Mouse (Mus musculus): Measurements from ENCODE around the gene Cadps. TPM values are rescaled to one million over a fixed set of nuclear protein-coding genes. Genes with fewer than 3 reads are reported as not detected.

The Cadps gene
- polyA plus RNA-seq (2014; fragmentation: Nextera tagmentation; extraction: Ambion mirVana): 0.62 and 0.74 TPM in 2 replicates

- no peak within 1 kb of the TSS for H3K27ac ChIP-seq (ENCODE audit: low read depth, low read length)
- H3K27me3 ChIP-seq (replicated peaks; ENCODE audit: control insufficient read depth, insufficient read depth, low read length): peaks cover 27% of the 10 kb centered on the region
- ATAC-seq (replicated peaks; ENCODE audit: low FRiP score): no peak
- peak within 1 kb of the TSS; percentile 76 for H3K4me2 ChIP-seq
- 2% methylated on average over 66 of the region's 71 CpGs for WGBS
- H3K4me3 ChIP-seq (ENCODE audit: low read depth, low read length): peak within 1 kb of the TSS; percentile 49
- no peaks in the 10 kb centered on the region for H3K4me1 ChIP-seq (replicated peaks; ENCODE audit: control insufficient read depth, insufficient read depth, low read length)
- no peaks in the 10 kb centered on the region for H3K36me3 ChIP-seq (ENCODE audit: control insufficient read depth, insufficient read depth, low read length)
- no peaks in the 10 kb centered on the region for H3K9me3 ChIP-seq (ENCODE audit: control insufficient read depth, low read length)
- DNase-seq (ENCODE audit: low spot score): peak; percentile 38
- no peak within 1 kb of the TSS for H3K9ac ChIP-seq (ENCODE audit: low read depth, low read length)
Measured at GRCm38 (mm10) chr14:12822491-12823219, at the start of gene Cadps. Cadps (minus strand) TSS chr14:12823079.

DNA sequence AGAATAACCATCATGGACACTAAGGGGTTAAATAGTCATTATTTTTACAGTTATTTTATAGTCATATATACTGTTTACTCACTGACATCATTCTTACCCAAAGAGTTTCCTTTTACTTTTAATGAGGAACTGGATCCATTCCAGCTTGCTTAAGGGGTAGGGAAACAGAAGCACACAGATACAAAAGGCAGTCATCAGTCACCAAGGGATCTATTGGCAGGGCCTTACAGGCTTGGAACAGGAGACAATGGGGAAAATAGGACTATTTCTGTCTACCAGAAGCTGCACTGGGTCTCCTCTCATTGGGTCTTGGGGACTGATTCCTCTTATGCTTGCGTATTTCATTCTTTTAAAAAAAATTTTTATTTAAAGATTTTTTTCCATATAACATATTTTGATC, 46.7 kb upstream of the Cadps start:
- WGBS: 87% methylated on average over 1 of the region's 1 CpGs
- ATAC-seq (replicated peaks; ENCODE audit: low FRiP score) (no peak), DNase-seq (ENCODE audit: low spot score) (no peak)
- Histone ChIP-seq H3K27ac (ENCODE audit: low read depth, low read length) (no peak overlapping the region), H3K9me3 (ENCODE audit: control insufficient read depth, low read length) (no peaks in the 10 kb centered on the region), H3K4me2 (no peak overlapping the region), H3K36me3 (ENCODE audit: control insufficient read depth, insufficient read depth, low read length) (no peaks in the 10 kb centered on the region), H3K4me3 (ENCODE audit: low read depth, low read length) (no peak overlapping the region), H3K9ac (ENCODE audit: low read depth, low read length) (no peak overlapping the region), H3K4me1 (replicated peaks; ENCODE audit: control insufficient read depth, insufficient read depth, low read length) (no peaks in the 10 kb centered on the region), H3K27me3 (replicated peaks; ENCODE audit: control insufficient read depth, insufficient read depth, low read length) (no peaks in the 10 kb centered on the region)

- 64% methylated on average over 2 of the region's 2 CpGs for WGBS
Measured at GRCm38 (mm10) chr14:12865258-12865657, 42.4 kb upstream of the Cadps start.

GRCm38 (mm10) chr14:12843860-12844259, 21.0 kb upstream of the Cadps start:
- Histone ChIP-seq H3K27ac (ENCODE audit: low read depth, low read length) (no peak overlapping the region), H3K4me1 (replicated peaks; ENCODE audit: control insufficient read depth, insufficient read depth, low read length) (no peaks in the 10 kb centered on the region), H3K9ac (ENCODE audit: low read depth, low read length) (no peak overlapping the region), H3K36me3 (ENCODE audit: control insufficient read depth, insufficient read depth, low read length) (no peaks in the 10 kb centered on the region), H3K9me3 (ENCODE audit: control insufficient read depth, low read length) (no peaks in the 10 kb centered on the region), H3K4me3 (ENCODE audit: low read depth, low read length) (no peak overlapping the region), H3K27me3 (replicated peaks; ENCODE audit: control insufficient read depth, insufficient read depth, low read length) (no peaks in the 10 kb centered on the region), H3K4me2 (no peak overlapping the region)
- DNase-seq (ENCODE audit: low spot score): no peak
- ATAC-seq (replicated peaks; ENCODE audit: low FRiP score): no peak

More at GRCm38 (mm10) chr14:12865258-12865657, 42.4 kb upstream of the Cadps start:
- Histone ChIP-seq H3K4me2 (no peak overlapping the region), H3K4me1 (replicated peaks; ENCODE audit: control insufficient read depth, insufficient read depth, low read length) (no peaks in the 10 kb centered on the region), H3K27me3 (replicated peaks; ENCODE audit: control insufficient read depth, insufficient read depth, low read length) (no peaks in the 10 kb centered on the region), H3K36me3 (ENCODE audit: control insufficient read depth, insufficient read depth, low read length) (no peaks in the 10 kb centered on the region), H3K9ac (ENCODE audit: low read depth, low read length) (no peak overlapping the region), H3K27ac (ENCODE audit: low read depth, low read length) (no peak overlapping the region), H3K4me3 (ENCODE audit: low read depth, low read length) (no peak overlapping the region), H3K9me3 (ENCODE audit: control insufficient read depth, low read length) (no peaks in the 10 kb centered on the region)
- no peak for DNase-seq (ENCODE audit: low spot score)
- no peak for ATAC-seq (replicated peaks; ENCODE audit: low FRiP score)

GRCm38 (mm10) chr14:12839471-12839870, 16.6 kb upstream of the Cadps start:
- ATAC-seq (replicated peaks; ENCODE audit: low FRiP score) (no peak), DNase-seq (ENCODE audit: low spot score) (no peak)
- Histone ChIP-seq H3K4me2 (no peak overlapping the region), H3K4me1 (replicated peaks; ENCODE audit: control insufficient read depth, insufficient read depth, low read length) (no peaks in the 10 kb centered on the region), H3K27me3 (replicated peaks; ENCODE audit: control insufficient read depth, insufficient read depth, low read length) (no peaks in the 10 kb centered on the region), H3K4me3 (ENCODE audit: low read depth, low read length) (no peak overlapping the region), H3K27ac (ENCODE audit: low read depth, low read length) (no peak overlapping the region), H3K9ac (ENCODE audit: low read depth, low read length) (no peak overlapping the region), H3K36me3 (ENCODE audit: control insufficient read depth, insufficient read depth, low read length) (no peaks in the 10 kb centered on the region), H3K9me3 (ENCODE audit: control insufficient read depth, low read length) (no peaks in the 10 kb centered on the region)
- WGBS: 52% methylated on average over 1 of the region's 1 CpGs

- no peaks in the 10 kb centered on the region for H3K36me3 ChIP-seq (ENCODE audit: control insufficient read depth, insufficient read depth, low read length)
- no peak for ATAC-seq (replicated peaks; ENCODE audit: low FRiP score)
- no peak for DNase-seq (ENCODE audit: low spot score)
- H3K27me3 ChIP-seq (replicated peaks; ENCODE audit: control insufficient read depth, insufficient read depth, low read length): no peaks in the 10 kb centered on the region
- H3K4me1 ChIP-seq (replicated peaks; ENCODE audit: control insufficient read depth, insufficient read depth, low read length): no peaks in the 10 kb centered on the region
- H3K9me3 ChIP-seq (ENCODE audit: control insufficient read depth, low read length): no peaks in the 10 kb centered on the region
- no peak overlapping the region for H3K4me2 ChIP-seq
- H3K4me3 ChIP-seq (ENCODE audit: low read depth, low read length): no peak overlapping the region
- H3K9ac ChIP-seq (ENCODE audit: low read depth, low read length): no peak overlapping the region
- H3K27ac ChIP-seq (ENCODE audit: low read depth, low read length): no peak overlapping the region
Measured at GRCm38 (mm10) chr14:12838949-12839348, 16.1 kb upstream of the Cadps start.

GRCm38 (mm10) chr14:12838323-12838722, 15.4 kb upstream of the Cadps start:
- H3K4me2 ChIP-seq: no peak overlapping the region
- no peak overlapping the region for H3K9ac ChIP-seq (ENCODE audit: low read depth, low read length)
- no peak overlapping the region for H3K27ac ChIP-seq (ENCODE audit: low read depth, low read length)
- DNase-seq (ENCODE audit: low spot score): no peak
- no peaks in the 10 kb centered on the region for H3K4me1 ChIP-seq (replicated peaks; ENCODE audit: control insufficient read depth, insufficient read depth, low read length)
- H3K4me3 ChIP-seq (ENCODE audit: low read depth, low read length): no peak overlapping the region
- H3K36me3 ChIP-seq (ENCODE audit: control insufficient read depth, insufficient read depth, low read length): no peaks in the 10 kb centered on the region
- no peaks in the 10 kb centered on the region for H3K27me3 ChIP-seq (replicated peaks; ENCODE audit: control insufficient read depth, insufficient read depth, low read length)
- H3K9me3 ChIP-seq (ENCODE audit: control insufficient read depth, low read length): no peaks in the 10 kb centered on the region
- no peak for ATAC-seq (replicated peaks; ENCODE audit: low FRiP score)

DNA sequence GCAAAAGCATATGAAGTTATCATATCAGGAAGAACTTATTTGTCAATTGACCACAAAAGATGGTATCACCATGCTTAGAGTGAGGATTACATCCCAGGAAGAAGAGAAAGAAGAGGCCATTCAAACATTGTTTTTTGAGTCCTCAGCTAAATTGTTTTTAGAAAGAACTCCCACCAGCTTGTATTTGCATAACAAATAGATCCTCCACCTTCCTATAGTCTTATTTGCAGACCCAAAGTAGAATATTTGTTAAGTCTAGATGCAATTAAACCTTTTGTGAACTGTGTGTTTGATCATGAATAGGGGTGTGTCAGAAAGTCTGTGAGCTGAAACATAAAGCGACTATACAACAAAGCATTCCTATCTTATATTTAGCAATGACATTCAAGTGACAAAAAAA, 15.0 kb upstream of the Cadps start:
- Histone ChIP-seq H3K9ac (ENCODE audit: low read depth, low read length) (no peak overlapping the region), H3K4me1 (replicated peaks; ENCODE audit: control insufficient read depth, insufficient read depth, low read length) (no peaks in the 10 kb centered on the region), H3K36me3 (ENCODE audit: control insufficient read depth, insufficient read depth, low read length) (no peaks in the 10 kb centered on the region), H3K27ac (ENCODE audit: low read depth, low read length) (no peak overlapping the region), H3K9me3 (ENCODE audit: control insufficient read depth, low read length) (no peaks in the 10 kb centered on the region), H3K27me3 (replicated peaks; ENCODE audit: control insufficient read depth, insufficient read depth, low read length) (no peaks in the 10 kb centered on the region), H3K4me2 (no peak overlapping the region), H3K4me3 (ENCODE audit: low read depth, low read length) (no peak overlapping the region)
- ATAC-seq (replicated peaks; ENCODE audit: low FRiP score) (no peak), DNase-seq (ENCODE audit: low spot score) (no peak)
- WGBS: 34% methylated on average over 1 of the region's 1 CpGs

- peak; percentile 33 for DNase-seq (ENCODE audit: low spot score)
- H3K27me3 ChIP-seq (replicated peaks; ENCODE audit: control insufficient read depth, insufficient read depth, low read length): peaks cover 27% of the 10 kb centered on the region
- no peaks in the 10 kb centered on the region for H3K4me1 ChIP-seq (replicated peaks; ENCODE audit: control insufficient read depth, insufficient read depth, low read length)
- no peak overlapping the region for H3K4me3 ChIP-seq (ENCODE audit: low read depth, low read length)
- no peak overlapping the region for H3K4me2 ChIP-seq
- H3K9ac ChIP-seq (ENCODE audit: low read depth, low read length): no peak overlapping the region
- WGBS: 17% methylated on average over 6 of the region's 6 CpGs
- no peaks in the 10 kb centered on the region for H3K9me3 ChIP-seq (ENCODE audit: control insufficient read depth, low read length)
- H3K36me3 ChIP-seq (ENCODE audit: control insufficient read depth, insufficient read depth, low read length): no peaks in the 10 kb centered on the region
- no peak for ATAC-seq (replicated peaks; ENCODE audit: low FRiP score)
- H3K27ac ChIP-seq (ENCODE audit: low read depth, low read length): no peak overlapping the region
Measured at GRCm38 (mm10) chr14:12823781-12824180, 902 bp upstream of the Cadps start.
